ENCODE assay signal across 32 mouse cellular contexts in genomic region chr4:80628271-80628670, GRCm38 (mm10).
DNase-seq lines count a peak whose midpoint lies in the region; ATAC-seq lines count a peak whose summit lies in the region.
"Had no signal": no experiment of that assay in that cellular context is flagged by ENCODE, and none has a peak within 500 bp of the region (broad histone marks: within the 10 kb centered on the region; RNA-seq: fewer than 3 reads in every experiment).

No protein-coding gene starts in this region.

- WGBS in hindbrain, embryonic 16.5 days: 78% methylated on average over 4 of the region's 4 CpGs

- ATAC-seq in hindbrain, embryonic 16.5 days: no peak
- ATAC-seq: forebrain, postnatal 0 days; intestine, embryonic 16.5 days; midbrain, embryonic 16.5 days had no signal

- no peak overlapping the region for H3K9ac ChIP-seq in hindbrain, embryonic 16.5 days (ENCODE audit: low read depth, low read length)
- H3K9ac ChIP-seq: embryonic facial prominence, embryonic 13.5 days; forebrain, postnatal 0 days; hindbrain, embryonic 12.5 days; limb, embryonic 13.5 days; lung, embryonic 15.5 days had no signal

- H3K27me3 ChIP-seq in hindbrain, embryonic 16.5 days (replicated peaks; ENCODE audit: control insufficient read depth, insufficient read depth, low read length): no peaks in the 10 kb centered on the region
- H3K27me3 ChIP-seq: embryonic facial prominence, embryonic 13.5 days; hindbrain, embryonic 12.5 days; limb, embryonic 13.5 days; lung, embryonic 15.5 days had no signal

- DNase-seq in cerebellum, postnatal 25 days: peak; percentile 23 to 32
- no peak for DNase-seq in cerebellum, adult 9-11 months
- DNase-seq in layer of hippocampus, adult 11-12 months (ENCODE audit: low spot score): peak; percentile 14
- no peak for DNase-seq in layer of hippocampus, adult 9-10 months (ENCODE audit: low spot score)
- peak; percentile 12 for DNase-seq in right cerebral cortex, postnatal 25 days
- no peak for DNase-seq in right cerebral cortex, postnatal 4 days
- DNase-seq in left cerebral cortex, postnatal 4 days: peak; percentile 13
- DNase-seq: adrenal gland, adult 2 months; adrenal gland, postnatal 36 days; B cell, adult 2 months; forebrain, postnatal 0 days; gastrocnemius, adult 2 months; gastrocnemius, postnatal 36 days; heart, adult 18-20 months; heart, postnatal 36 days; kidney, adult 8-10 months; kidney, postnatal 4 days; lung, postnatal 36 days; spleen, adult 18-20 months; thymus, postnatal 14 days had no signal

- H3K4me1 ChIP-seq in hindbrain, embryonic 16.5 days (ENCODE audit: control insufficient read depth, insufficient read depth, low read depth, low read length): no peaks in the 10 kb centered on the region
- H3K4me1 ChIP-seq: embryonic facial prominence, embryonic 13.5 days; forebrain, embryonic 10.5 days; hindbrain, embryonic 12.5 days; limb, embryonic 13.5 days; lung, embryonic 15.5 days had no signal

- H3K4me3 ChIP-seq in hindbrain, embryonic 16.5 days (ENCODE audit: low read length): no peak overlapping the region
- H3K4me3 ChIP-seq: embryonic facial prominence, embryonic 13.5 days; forebrain, embryonic 10.5 days; gastrocnemius, adult 2 months; hindbrain, embryonic 12.5 days; limb, embryonic 13.5 days; lung, embryonic 15.5 days had no signal

- H3K4me2 ChIP-seq in hindbrain, embryonic 16.5 days (ENCODE audit: low read length): no peak overlapping the region
- H3K4me2 ChIP-seq: embryonic facial prominence, embryonic 13.5 days; heart, embryonic 11.5 days; hindbrain, embryonic 12.5 days; limb, embryonic 13.5 days; liver, embryonic 11.5 days; lung, embryonic 15.5 days; midbrain, embryonic 11.5 days had no signal

- no peaks in the 10 kb centered on the region for H3K9me3 ChIP-seq in hindbrain, embryonic 16.5 days (ENCODE audit: control insufficient read depth, low read length)
- H3K9me3 ChIP-seq: embryonic facial prominence, embryonic 13.5 days; forebrain, embryonic 10.5 days; hindbrain, embryonic 12.5 days; limb, embryonic 13.5 days; lung, embryonic 15.5 days had no signal

- intact Hi-C loops in left cerebral cortex, postnatal 4 days (cut with DNase I): no loop called here

- no peak overlapping the region for H3K27ac ChIP-seq in hindbrain, embryonic 16.5 days (ENCODE audit: low read depth, low read length)
- H3K27ac ChIP-seq: embryonic facial prominence, embryonic 13.5 days; forebrain, embryonic 10.5 days; gastrocnemius, adult 2 months; hindbrain, embryonic 12.5 days; kidney, postnatal 0 days; limb, embryonic 13.5 days; lung, embryonic 15.5 days had no signal

- no peaks in the 10 kb centered on the region for H3K36me3 ChIP-seq in hindbrain, embryonic 16.5 days (ENCODE audit: control insufficient read depth, insufficient read depth, low read length)
- H3K36me3 ChIP-seq: embryonic facial prominence, embryonic 13.5 days; forebrain, embryonic 10.5 days; hindbrain, embryonic 12.5 days; limb, embryonic 13.5 days; lung, embryonic 15.5 days had no signal

Comparison
In these comparisons a context has a peak if more than half of its experiments do, and no peak if none do; other contexts are left out.
1. DNase-seq: peak in cerebellum, postnatal 25 days (2 of 2), layer of hippocampus, adult 11-12 months (single experiment), right cerebral cortex, postnatal 25 days (single experiment) and left cerebral cortex, postnatal 4 days (single experiment); none in cerebellum, adult 9-11 months (single experiment), layer of hippocampus, adult 9-10 months (single experiment) and right cerebral cortex, postnatal 4 days (single experiment).